Mouse (Mus musculus): ENCODE measurements around the gene Heatr4. TPM values are rescaled to one million over a fixed set of nuclear protein-coding genes. Genes with fewer than 3 reads are reported as not detected.
"Not testable (repeated sequence)": the region's sequence is repeated elsewhere in the genome, so short reads cannot be mapped to it uniquely, and the experiment has no call there.

The Heatr4 gene
- polyA plus RNA-seq, 1 experiment from 2014 or later, result not detected

DNA sequence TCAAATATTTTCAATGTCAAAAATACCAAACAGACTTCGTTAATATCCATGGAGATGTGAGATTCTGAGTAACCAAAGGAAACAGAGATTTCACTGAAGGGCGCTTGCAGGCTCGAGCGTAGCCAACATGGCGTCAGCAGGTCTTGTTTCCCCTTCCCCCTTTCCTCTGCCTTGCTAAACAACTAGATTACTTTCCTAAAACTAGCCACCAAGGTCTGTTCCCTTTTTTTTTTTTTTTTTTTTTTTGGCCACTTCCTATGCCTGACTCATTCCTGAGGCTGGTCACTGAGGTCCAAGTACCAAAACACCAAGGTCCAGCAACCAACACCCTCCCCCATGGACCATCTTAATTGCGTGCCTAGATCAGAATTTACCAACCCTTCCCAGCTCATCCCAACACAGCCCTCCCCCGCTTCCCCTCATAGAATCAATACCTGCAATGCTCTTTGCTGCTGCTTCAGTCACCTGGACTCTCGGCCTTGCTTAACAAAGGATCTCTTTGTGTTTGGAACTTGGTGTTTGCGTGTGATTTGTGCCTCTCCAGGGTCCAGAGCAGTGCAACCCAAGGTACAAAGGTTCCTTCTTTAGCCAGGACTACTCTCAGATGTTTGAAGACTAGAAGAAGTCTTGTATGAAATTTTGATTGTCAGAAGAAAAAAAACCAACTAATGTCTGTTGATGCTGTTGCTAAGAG, 38.5 kb upstream of the Heatr4 start:
- DNase-seq (ENCODE audit: low spot score) (no peak), ATAC-seq (replicated peaks; ENCODE audit: insufficient number of reproducible peaks, low FRiP score, low TSS enrichment, low read depth) (no peak)
- Histone ChIP-seq H3K9ac (replicated peaks; ENCODE audit: low read length) (no peak overlapping the region), H3K9me3 (replicated peaks; ENCODE audit: control insufficient read depth, low read length) (no peaks in the 10 kb centered on the region), H3K27me3 (ENCODE audit: control insufficient read depth, insufficient read depth, low read length) (no peaks in the 10 kb centered on the region), H3K4me3 (ENCODE audit: low read depth, low read length) (no peak overlapping the region), H3K27ac (replicated peaks; ENCODE audit: low read depth, low read length) (no peak overlapping the region), H3K4me2 (ENCODE audit: low read depth, low read length) (no peak overlapping the region), H3K36me3 (replicated peaks; ENCODE audit: control insufficient read depth, insufficient read depth, low read depth, low read length) (no peaks in the 10 kb centered on the region), H3K4me1 (ENCODE audit: control insufficient read depth, insufficient read depth, low read length) (no peaks in the 10 kb centered on the region)
- 77% methylated on average over 9 of the region's 9 CpGs for WGBS

DNA sequence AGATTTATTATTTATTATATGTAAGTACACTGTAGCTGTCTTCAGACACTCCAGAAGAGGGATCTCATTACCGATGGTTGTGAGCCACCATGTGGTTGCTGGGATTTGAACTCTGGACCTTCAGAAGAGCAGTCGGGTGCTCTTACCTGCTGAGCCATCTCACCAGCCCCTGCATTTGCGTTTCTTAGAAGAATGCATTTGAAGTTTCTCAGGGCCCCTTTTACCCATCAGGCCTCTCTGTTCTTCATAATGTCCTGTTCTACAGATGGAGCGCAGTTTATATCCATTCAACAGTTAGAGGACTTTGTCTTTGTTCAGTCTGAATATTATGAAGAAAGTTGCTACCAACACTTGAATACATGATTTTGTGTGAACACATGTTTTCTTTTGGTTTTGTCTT, 37.6 kb upstream of the Heatr4 start:
- not testable (repeated sequence) for H3K4me3 ChIP-seq (ENCODE audit: low read depth, low read length); H3K9ac ChIP-seq (replicated peaks; ENCODE audit: low read length); H3K27me3 ChIP-seq (ENCODE audit: control insufficient read depth, insufficient read depth, low read length); H3K4me1 ChIP-seq (ENCODE audit: control insufficient read depth, insufficient read depth, low read length); H3K36me3 ChIP-seq (replicated peaks; ENCODE audit: control insufficient read depth, insufficient read depth, low read depth, low read length); ATAC-seq (replicated peaks; ENCODE audit: insufficient number of reproducible peaks, low FRiP score, low TSS enrichment, low read depth); H3K4me2 ChIP-seq (ENCODE audit: low read depth, low read length); H3K27ac ChIP-seq (replicated peaks; ENCODE audit: low read depth, low read length); DNase-seq (ENCODE audit: low spot score); H3K9me3 ChIP-seq (replicated peaks; ENCODE audit: control insufficient read depth, low read length)
- 90% methylated on average over 3 of the region's 4 CpGs for WGBS

DNA sequence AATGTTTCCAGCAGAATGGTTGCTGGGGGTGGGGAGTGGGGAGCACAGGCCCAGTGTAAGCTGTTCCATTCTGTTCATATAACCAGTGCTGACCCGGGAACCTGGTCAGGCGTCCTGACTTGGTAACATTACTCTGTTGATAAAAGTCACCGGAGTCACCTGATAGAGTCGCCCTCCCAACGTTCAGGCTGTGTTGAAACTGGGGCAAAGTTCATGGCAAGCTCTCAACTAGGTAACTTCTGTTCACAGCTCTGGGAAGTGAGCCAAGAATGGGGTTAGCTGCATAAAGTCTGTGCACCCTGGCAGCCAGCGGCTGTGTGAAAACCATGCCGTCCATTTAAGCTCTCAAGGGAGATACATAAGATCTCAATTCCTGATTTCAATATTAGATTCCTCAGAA, 35.9 kb upstream of the Heatr4 start:
- not testable (repeated sequence) for H3K9ac ChIP-seq (replicated peaks; ENCODE audit: low read length); H3K4me1 ChIP-seq (ENCODE audit: control insufficient read depth, insufficient read depth, low read length); H3K27me3 ChIP-seq (ENCODE audit: control insufficient read depth, insufficient read depth, low read length); H3K4me2 ChIP-seq (ENCODE audit: low read depth, low read length); H3K4me3 ChIP-seq (ENCODE audit: low read depth, low read length); H3K27ac ChIP-seq (replicated peaks; ENCODE audit: low read depth, low read length); DNase-seq (ENCODE audit: low spot score); ATAC-seq (replicated peaks; ENCODE audit: insufficient number of reproducible peaks, low FRiP score, low TSS enrichment, low read depth); H3K9me3 ChIP-seq (replicated peaks; ENCODE audit: control insufficient read depth, low read length); H3K36me3 ChIP-seq (replicated peaks; ENCODE audit: control insufficient read depth, insufficient read depth, low read depth, low read length)
- 70% methylated on average over 7 of the region's 7 CpGs for WGBS

DNA sequence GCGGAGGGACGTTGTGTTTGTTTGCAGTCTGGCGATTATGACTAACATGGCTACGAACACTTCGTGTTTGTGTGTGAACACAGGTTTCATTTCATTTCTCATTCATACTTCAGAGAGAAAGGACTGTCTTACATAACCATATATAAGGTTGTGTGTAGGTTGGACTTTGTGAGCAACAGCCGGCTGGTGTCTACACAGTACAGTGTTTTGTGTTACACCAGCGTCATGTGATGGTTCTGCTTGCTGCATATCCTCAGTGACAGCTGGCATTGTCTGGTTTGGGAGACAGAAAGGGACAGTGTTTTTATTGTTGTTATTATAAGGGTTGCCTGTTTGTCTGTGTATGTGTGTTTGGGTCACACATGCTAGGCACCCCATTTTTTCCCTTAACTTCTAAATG, 29.0 kb upstream of the Heatr4 start:
- H3K36me3 ChIP-seq (replicated peaks; ENCODE audit: control insufficient read depth, insufficient read depth, low read depth, low read length), result no peaks in the 10 kb centered on the region
- WGBS, result 92% methylated on average over 7 of the region's 7 CpGs

DNA sequence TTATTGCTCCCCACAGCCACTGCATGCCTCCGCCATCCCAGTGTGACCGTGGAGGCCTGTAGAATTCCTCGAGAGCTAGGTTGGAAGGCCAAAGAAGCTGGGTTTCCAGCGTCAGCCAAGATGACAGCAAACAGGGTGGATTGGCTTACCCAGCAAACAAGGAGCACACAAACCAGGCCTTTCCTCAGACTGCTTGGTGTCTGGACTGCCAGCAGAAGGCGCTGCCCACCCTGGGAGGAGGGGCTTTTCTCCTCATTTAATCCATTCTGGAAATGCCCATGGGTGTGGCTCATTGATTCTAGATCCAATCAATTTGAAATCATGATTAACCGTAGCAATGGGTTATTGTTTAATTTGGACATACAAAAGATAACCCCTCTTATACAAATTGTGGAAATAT, 28.5 kb upstream of the Heatr4 start:
- H3K9ac ChIP-seq (replicated peaks; ENCODE audit: low read length), result no peak overlapping the region
- no peaks in the 10 kb centered on the region for H3K4me1 ChIP-seq (ENCODE audit: control insufficient read depth, insufficient read depth, low read length)
- no peak for ATAC-seq (replicated peaks; ENCODE audit: insufficient number of reproducible peaks, low FRiP score, low TSS enrichment, low read depth)
- no peaks in the 10 kb centered on the region for H3K36me3 ChIP-seq (replicated peaks; ENCODE audit: control insufficient read depth, insufficient read depth, low read depth, low read length)
- H3K27ac ChIP-seq (replicated peaks; ENCODE audit: low read depth, low read length), result no peak overlapping the region
- DNase-seq (ENCODE audit: low spot score), result no peak
- H3K4me2 ChIP-seq (ENCODE audit: low read depth, low read length), result no peak overlapping the region
- H3K27me3 ChIP-seq (ENCODE audit: control insufficient read depth, insufficient read depth, low read length), result no peaks in the 10 kb centered on the region
- H3K4me3 ChIP-seq (ENCODE audit: low read depth, low read length), result no peak overlapping the region
- WGBS, result 69% methylated on average over 6 of the region's 6 CpGs
- H3K9me3 ChIP-seq (replicated peaks; ENCODE audit: control insufficient read depth, low read length), result no peaks in the 10 kb centered on the region

More for the DNA sequence above, 29.0 kb upstream of the Heatr4 start:
- ATAC-seq (replicated peaks; ENCODE audit: insufficient number of reproducible peaks, low FRiP score, low TSS enrichment, low read depth) (no peak), DNase-seq (ENCODE audit: low spot score) (no peak)
- Histone ChIP-seq H3K27me3 (ENCODE audit: control insufficient read depth, insufficient read depth, low read length) (no peaks in the 10 kb centered on the region), H3K4me3 (ENCODE audit: low read depth, low read length) (no peak overlapping the region), H3K4me2 (ENCODE audit: low read depth, low read length) (no peak overlapping the region), H3K4me1 (ENCODE audit: control insufficient read depth, insufficient read depth, low read length) (no peaks in the 10 kb centered on the region), H3K27ac (replicated peaks; ENCODE audit: low read depth, low read length) (no peak overlapping the region), H3K9ac (replicated peaks; ENCODE audit: low read length) (no peak overlapping the region), H3K9me3 (replicated peaks; ENCODE audit: control insufficient read depth, low read length) (no peaks in the 10 kb centered on the region)

DNA sequence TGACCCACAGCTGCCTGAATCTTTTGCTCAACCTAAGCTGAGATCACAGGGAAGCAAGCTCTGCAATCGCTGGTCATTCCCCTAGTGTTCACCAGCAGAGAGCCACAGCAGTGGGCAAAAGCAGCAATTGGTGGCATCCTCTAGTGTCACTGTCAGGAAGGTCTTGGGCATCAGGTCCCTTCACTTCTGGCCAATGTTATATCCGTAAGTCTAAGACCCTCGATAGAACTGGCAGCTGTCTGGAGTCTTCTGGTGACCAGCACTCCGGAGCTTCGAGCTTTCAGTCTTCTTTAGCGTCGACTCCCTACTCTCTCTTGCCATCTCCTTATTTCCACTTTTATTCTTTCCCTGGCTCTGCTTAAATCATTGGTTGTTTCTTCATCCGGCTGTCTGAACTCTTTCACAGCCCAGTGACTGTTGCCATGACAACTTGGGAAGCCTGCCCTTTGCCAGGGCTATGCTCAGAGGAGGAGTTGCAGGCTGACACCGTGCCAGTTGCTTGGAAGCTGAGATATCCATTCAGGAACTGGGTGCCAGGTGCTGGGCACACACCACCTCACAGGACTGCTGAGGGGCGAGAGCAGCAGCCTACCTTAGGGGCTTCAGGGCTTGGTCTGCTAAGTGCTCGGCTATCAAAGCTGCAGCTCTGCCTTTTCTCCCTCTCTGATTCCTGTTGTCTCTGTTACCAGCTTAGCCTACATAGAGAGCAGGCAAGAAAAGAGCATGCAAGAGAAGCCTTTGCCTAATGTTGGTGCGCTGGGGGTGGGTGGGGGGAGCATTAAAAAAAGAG, 26.8 kb upstream of the Heatr4 start:
- Histone ChIP-seq H3K9ac (replicated peaks; ENCODE audit: low read length) (no peak overlapping the region), H3K9me3 (replicated peaks; ENCODE audit: control insufficient read depth, low read length) (no peaks in the 10 kb centered on the region), H3K4me2 (ENCODE audit: low read depth, low read length) (peak overlapping the region; percentile 10; the same call in 1 of the 2 replicates), H3K27ac (replicated peaks; ENCODE audit: low read depth, low read length) (no peak overlapping the region), H3K27me3 (ENCODE audit: control insufficient read depth, insufficient read depth, low read length) (no peaks in the 10 kb centered on the region), H3K4me3 (ENCODE audit: low read depth, low read length) (no peak overlapping the region), H3K36me3 (replicated peaks; ENCODE audit: control insufficient read depth, insufficient read depth, low read depth, low read length) (no peaks in the 10 kb centered on the region), H3K4me1 (ENCODE audit: control insufficient read depth, insufficient read depth, low read length) (no peaks in the 10 kb centered on the region)
- peak; percentile 56 for DNase-seq (ENCODE audit: low spot score)
- 0 out of 2 replicates have a peak, but pooled peaks have one; percentile 39 for ATAC-seq (replicated peaks; ENCODE audit: insufficient number of reproducible peaks, low FRiP score, low TSS enrichment, low read depth)
- 57% methylated on average over 12 of the region's 12 CpGs for WGBS

DNA sequence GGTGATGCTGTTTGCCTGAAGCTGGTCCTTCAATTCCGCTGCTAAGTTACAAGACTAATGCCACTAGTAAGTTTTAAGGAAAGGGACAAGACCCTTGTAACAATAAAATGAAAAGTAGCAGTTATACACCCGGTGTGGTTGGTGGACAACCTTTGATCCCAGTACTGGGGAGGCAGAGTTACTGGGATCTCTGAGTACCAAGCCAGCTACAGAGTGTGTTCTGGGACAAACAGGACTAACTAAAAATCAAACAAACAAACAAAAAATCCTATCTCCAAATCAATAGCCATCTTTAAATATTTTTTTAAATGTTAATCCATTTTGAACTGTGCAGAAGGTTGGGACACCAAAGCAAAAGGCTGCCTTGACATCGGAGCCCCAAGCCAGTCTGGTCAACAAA, 25.5 kb upstream of the Heatr4 start:
- no peaks in the 10 kb centered on the region for H3K9me3 ChIP-seq (replicated peaks; ENCODE audit: control insufficient read depth, low read length)
- 83% methylated on average over 3 of the region's 3 CpGs for WGBS
- no peak overlapping the region; the same call in 1 of the 2 replicates for H3K4me3 ChIP-seq (ENCODE audit: low read depth, low read length)
- H3K4me1 ChIP-seq (ENCODE audit: control insufficient read depth, insufficient read depth, low read length), result no peaks in the 10 kb centered on the region
- ATAC-seq (replicated peaks; ENCODE audit: insufficient number of reproducible peaks, low FRiP score, low TSS enrichment, low read depth), result no peak
- H3K27me3 ChIP-seq (ENCODE audit: control insufficient read depth, insufficient read depth, low read length), result no peaks in the 10 kb centered on the region
- H3K27ac ChIP-seq (replicated peaks; ENCODE audit: low read depth, low read length), result no peak overlapping the region
- no peak for DNase-seq (ENCODE audit: low spot score)
- H3K36me3 ChIP-seq (replicated peaks; ENCODE audit: control insufficient read depth, insufficient read depth, low read depth, low read length), result no peaks in the 10 kb centered on the region
- peak overlapping the region; percentile 31; the same call in 1 of the 2 replicates for H3K4me2 ChIP-seq (ENCODE audit: low read depth, low read length)
- H3K9ac ChIP-seq (replicated peaks; ENCODE audit: low read length), result no peak overlapping the region; the same call in 1 of the 2 replicates

All from embryonic facial prominence, embryonic 11.5 days (tissue).